Mouse (Mus musculus): ENCODE data around the gene Mvb12a. TPM values are rescaled to one million over a fixed set of nuclear protein-coding genes. Genes with fewer than 3 reads are reported as not detected.

Gene Mvb12a
- total RNA-seq, 2 experiments from 2014 or later: 22.5 to 24.8 TPM

DNA sequence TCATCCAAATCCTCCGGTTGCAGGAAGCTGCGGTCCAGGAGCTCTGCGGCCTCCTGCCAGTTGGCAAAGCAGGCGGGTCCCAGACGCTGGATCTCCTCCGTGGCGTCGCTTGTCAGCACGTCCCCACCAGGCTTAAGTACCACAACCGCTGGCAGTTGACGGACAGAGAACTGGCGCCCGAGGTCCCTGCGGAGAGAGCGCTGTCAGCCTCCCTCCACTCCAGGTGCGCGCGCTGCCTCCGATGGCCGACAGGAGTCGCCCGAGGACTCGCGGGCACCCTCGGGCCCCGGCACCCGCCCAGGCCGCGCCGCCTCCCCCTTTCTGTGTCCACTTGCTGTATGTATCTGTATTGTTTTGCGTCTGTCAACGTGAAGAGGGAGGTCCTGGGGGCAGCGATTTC, 20.0 kb downstream of the Mvb12a start:
- DNase-seq (ENCODE audit: low spot score): peak; percentile 84

DNA sequence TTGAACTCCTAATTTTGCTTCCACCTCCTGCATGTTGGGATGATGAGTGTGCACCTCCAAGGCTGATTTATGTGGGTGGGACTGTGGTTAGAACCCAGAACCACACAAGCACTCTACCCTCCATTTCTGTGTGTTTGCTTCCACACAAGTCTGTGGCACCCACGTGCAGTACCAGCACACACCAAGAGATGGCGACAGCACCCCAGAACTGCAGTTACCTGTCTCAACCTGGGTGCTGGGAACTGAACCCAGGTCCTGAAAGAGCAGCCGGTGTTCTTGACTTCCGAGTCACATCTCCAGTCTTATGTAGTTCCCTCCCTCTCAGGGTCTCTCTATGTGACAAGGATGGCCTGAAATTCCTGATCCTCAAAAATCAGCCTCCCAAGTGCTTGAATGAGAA, 21.3 kb downstream of the Mvb12a start:
- no peak for DNase-seq (ENCODE audit: low spot score)

DNA sequence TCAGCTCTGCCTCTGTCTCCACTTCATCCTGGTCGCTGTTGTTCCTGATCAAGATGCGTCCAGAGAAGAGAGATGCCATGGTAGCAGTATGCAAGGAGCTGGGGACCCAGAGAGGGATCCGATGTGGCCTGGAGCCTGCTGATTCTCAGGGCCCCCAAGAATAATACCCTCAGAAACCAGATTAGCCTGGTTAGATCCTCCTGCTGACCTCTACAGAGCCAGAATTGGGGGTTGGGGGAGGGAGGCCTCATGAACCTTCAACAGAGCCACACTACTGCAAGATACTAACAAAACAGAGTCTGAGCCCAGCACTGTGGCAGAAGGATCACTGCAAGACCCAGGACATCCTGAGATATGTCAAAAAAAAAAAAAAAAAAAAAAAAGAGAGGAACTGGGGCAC, 23.8 kb downstream of the Mvb12a start, which contains the start of gene Nxnl1:
Nxnl1 (minus strand) TSS at position 101 of the 400 bp plus-strand sequence.
- DNase-seq (ENCODE audit: low spot score): no peak

DNA sequence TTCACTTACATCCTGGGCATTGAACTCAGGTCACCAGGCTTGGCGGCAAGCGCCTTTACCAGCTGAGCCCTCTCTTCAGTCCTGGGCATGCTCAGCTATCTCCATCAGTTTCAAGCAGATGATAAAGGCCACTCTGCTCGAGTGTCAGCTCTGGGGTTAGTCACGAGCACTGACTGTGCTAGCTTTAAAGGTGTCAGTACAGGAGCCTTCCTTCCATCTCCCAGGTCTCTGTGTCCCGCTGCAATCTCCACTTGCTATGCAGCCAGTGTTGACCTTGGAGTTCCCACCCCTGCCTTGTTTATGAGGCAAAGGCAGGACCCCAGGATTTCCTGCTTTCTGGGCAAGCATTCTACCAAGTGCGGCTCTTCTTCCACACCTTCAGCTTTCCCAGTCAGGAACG, 24.9 kb downstream of the Mvb12a start:
- no peak for DNase-seq (ENCODE audit: low spot score)

DNA sequence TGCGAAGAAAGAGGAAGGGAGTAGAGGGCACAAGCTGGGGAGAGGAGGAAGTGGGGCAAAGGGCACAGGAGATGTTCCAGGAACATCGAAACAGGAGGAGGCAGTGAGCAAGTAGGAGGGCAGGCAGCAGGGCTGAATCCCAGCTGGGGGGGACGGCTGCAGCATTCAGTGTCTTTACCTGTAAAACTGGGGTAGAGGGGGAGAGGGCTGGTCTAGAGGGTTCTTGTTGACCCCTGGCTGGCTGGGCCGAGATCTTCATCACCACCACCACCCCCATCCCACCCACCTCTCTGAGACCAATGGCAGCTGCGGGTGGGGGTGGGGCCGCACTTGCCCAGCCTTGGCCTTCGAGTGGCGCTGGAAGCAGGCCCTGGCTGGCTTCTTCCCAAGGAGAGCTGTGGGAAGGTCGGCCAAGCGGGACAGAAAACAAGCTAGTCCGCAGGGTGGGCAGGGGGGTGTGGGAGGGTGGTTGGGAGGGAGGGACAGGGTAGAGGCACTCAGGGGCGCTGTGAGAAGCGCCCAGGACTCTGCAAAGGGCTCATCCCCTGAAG, 25.7 kb downstream of the Mvb12a start, which contains the start of gene Slc27a1:
Slc27a1 (plus strand) TSS at position 496 of the 551 bp plus-strand sequence.
- peak; percentile 81 for DNase-seq (ENCODE audit: low spot score)

DNA sequence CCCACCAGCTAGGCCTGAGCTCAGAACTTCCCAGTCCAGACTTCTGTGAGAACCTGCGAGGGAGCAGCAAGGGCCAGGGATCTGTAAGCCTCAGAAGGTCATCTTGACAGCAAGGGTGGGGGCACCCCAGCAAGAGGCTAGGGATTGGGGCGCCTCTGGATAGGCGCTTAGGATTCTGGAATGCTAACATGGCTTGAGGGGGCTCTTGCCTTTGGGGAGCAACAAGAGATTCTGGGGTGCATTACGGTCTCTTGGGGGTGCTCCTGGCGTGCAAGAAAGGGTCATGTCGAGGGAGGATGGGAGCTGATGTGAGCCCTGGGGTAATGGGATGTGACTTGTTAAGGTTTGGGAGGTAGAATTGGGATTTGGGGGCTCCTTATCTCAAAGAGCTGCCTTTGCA, 26.2 kb downstream of the Mvb12a start:
- peak; percentile 22 for DNase-seq (ENCODE audit: low spot score)

DNA sequence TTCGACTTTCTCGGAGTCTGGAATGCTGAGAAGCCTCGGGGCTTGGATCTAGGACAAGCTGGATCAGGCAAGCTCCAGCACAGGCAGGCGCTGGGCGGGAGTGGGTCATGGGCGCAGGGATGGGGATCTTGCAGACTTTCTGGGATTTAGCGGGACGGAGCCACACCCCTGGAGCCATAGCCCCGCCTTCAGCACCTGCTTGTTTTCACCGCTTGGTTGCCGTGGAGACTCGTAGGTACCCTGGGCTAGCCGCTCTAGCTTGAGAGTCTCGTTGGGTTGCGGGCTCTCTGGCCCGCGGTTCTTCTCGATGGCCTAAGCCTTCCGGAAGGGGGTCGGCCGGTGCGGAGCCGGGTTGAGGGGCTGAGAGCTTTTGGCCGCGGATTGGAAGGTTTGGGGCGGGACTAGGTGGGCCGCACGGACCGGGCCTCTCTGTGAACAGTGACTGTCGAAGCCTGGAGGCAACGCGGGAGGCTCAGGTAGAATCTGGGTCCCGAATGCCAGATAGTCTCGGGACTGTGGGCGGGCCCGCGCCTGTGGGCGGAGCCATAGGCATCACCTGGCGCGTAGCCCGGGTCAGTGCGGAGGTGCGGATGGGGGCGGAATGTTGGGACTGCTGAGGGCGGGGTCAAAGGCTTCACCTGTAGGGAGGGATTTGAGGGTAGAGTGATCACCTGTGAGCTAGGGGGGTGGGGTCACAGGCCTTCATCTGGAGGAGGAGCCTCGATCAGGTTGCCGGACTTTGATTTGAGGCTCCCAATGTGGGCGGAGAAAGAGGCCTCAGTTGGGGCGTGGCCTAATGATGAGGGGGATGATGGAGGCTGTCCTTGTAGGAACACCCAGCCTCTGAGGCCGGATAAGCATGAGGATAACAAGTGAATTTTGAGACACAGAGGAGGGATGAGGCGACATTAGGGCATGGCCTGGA, 26.9 kb downstream of the Mvb12a start:
- peak; percentile 90 for DNase-seq (ENCODE audit: low spot score)

DNA sequence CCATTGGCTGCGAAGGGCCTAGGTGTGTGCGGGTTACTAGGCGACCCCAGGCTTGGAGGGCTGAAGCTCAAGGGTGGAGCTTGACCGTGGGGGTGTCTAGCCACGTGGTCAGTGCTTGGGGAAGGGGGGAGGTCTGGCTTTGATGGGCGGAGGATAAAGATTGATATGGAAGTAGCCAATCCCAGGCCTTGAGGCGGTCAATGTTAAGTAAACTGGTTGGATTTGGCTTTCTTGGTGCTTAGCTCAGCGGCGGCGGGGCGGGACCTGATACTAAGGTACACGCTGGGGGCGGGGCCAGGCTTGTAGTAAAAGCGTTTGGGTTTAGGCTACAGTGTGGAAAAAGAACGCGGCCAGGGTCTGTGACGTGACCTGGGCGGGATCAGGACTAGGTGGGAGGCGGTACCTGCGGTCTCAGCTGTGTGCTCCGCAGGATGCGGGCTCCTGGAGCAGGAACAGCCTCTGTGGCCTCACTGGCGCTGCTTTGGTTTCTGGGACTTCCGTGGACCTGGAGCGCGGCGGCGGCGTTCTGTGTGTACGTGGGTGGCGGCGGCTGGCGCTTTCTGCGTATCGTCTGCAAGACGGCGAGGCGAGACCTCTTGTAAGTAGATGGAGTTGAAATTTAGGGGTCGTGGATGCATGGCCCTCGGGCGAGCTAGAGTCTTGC, 27.7 kb downstream of the Mvb12a start:
- peak; percentile 89 for DNase-seq (ENCODE audit: low spot score)

DNA sequence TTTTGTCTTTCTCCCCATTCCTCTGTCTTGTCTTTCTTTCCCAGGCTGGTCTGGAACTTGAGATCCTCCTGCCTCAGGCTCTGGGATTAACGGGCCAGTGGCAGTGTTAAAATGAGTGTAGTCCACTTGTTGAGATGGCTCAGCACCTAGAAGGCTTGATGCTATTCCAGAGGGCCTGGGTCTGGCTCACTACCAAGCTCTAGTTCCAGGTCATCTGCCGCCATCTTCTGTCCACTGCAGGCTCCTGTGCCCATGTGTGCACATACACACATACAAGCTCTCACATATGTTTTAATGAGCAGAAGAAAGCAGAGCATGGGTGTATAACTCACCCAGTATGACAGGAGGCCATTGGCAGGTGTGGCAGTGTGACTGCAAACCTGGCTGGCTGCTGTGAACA, 29.4 kb downstream of the Mvb12a start:
- DNase-seq (ENCODE audit: low spot score): no peak

DNA sequence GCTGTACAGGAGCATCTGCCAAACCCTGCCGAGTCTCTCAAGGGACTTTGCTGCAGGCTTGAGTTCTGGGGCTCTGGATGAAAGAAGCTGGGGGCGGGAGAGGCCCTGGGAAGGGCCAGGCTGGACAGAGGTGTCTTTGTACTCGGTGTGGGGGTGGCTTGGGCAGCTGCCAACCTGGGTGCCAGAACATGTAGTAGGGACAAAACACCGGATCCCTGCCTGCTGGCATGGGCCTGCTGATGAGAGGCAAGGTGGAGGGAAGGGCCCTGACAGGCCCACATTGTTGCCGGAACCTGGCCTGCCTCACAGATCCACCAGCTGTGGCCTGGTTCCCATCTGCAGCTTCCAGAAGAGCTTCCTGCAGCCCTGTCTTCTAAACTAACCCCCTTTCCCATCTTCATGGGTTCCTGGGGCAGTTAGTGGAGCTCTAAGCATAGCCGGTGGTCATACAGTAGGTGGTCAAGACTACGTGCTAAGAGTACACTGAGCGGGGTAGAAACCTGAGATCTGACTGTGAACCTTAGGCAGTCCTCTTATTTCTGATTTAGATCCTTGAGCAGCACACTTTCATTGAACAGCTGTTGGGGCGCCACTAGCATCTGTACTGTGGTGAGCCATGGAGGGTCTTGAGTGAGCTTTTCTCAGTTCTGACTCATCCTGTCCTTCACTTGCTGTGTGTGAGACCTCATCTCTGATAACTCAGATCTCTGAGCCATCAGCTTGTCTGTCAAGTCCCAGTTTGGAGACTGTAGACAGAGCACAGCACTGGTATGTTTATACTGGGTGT, 30.3 kb downstream of the Mvb12a start:
- no peak for DNase-seq (ENCODE audit: low spot score)

DNA sequence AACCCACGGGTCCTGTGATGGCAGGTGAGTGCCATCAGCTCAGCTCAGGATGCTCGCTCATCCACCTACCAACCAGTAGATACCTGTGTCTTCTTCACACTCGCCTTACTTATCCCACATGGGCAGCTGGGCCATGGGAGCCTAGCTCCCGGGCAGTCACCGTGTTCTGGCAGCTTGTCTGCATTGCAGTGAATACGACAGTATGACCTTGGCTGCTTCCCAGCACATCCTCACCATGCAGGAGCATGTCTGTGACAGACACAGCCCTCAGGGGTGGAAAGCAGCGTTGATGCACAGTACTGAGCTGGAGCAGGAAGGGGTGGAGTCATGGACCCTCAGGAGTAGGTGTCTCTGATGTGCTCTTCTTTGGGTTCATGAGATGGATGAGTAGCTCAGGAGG, 31.7 kb downstream of the Mvb12a start:
- DNase-seq (ENCODE audit: low spot score): no peak

DNA sequence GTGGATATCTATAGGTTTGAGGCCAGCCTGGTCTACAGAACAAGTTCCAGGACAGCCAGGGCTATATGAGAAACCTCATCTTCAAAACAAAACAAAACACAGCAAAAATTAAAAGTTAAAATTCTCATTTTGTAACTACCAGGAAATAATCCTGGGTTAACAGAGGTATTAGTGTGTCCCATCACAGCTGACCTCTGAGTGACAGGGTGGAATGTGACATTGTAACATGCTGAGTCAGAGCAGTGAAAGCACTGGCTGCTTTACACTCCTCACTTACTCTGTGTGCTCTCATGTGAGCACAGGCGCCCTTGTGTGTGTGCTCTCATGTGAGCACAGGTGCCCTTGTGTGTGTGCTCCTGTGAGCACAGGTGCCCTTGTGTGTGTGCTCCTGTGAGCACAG, 32.3 kb downstream of the Mvb12a start:
- no peak for DNase-seq (ENCODE audit: low spot score)

DNA sequence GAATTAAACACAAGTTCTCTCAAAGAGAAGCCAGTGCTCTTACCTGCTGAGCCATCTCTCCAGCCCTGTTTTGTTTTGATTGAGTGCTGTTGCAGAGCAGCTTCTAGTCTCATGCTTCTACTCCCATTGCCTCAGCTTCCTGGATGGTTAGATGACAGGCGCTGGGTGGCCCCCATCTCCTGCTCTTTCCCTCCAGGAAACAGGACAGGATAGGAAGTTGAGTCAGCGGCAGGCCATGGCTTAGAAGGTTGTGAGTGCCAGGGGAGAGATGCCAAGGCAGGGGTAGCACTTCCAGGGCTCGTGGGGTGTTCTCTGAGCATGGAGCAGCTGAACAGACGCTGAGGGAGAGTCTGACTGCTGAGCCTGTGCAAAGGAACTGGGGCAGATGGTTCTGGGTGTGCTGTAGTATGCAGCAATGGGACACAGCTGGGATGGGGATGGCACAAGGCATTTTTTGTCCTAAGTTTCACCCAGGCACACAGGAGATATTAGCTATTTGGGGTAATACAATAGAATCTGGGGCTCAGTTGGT, 35.2 kb downstream of the Mvb12a start:
- DNase-seq (ENCODE audit: low spot score): no peak

DNA sequence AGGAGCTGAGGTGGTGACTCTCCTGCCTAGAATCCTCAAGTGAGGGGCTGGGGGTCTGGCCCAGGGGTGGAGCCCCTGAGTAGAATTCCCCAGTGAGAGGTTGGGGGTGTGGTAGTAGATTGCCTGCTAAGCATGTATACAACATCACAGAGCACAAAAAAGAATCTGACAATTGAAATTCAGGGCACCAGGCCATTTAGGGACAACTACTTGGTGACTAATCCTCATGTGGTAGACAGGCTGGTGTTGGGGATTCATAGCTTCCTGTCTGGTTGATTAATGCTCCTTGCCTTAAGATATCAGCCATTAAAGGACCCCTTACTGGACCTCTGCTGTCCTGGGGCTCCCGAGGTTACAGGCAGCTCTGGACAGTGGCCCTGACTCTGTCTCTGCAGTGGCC, 36.3 kb downstream of the Mvb12a start:
- no peak for DNase-seq (ENCODE audit: low spot score)

DNA sequence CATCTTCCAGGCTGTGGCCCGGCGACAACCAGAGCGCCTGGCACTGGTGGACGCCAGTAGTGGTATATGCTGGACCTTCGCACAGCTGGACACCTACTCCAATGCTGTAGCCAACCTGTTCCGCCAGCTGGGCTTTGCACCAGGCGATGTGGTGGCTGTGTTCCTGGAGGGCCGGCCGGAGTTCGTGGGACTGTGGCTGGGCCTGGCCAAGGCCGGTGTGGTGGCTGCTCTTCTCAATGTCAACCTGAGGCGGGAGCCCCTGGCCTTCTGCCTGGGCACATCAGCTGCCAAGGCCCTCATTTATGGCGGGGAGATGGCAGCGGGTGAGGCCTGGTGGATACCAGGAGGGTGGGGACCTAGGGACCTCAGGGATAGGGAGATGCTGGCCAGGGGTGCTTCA, 36.8 kb downstream of the Mvb12a start:
- peak; percentile 77 for DNase-seq (ENCODE audit: low spot score)

DNA sequence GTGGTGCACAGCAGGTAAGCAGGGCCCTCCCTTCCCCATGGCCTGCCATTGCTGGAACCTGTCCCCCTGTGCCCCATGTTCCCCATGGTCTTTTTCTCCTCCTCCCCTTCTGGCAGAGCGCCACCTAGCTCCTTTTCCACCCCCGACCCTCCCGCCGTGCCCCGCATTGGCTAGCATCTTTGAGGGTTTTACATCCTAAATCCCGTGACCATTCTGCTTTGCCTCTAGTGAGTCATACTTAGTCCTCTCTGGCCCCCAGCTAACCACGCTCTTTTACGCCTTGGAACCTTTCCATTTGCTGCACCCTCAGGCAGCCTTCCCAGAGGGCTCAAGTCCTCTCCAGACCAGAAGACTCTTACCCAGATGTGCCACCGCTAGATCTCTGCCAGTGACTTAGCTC, 37.5 kb downstream of the Mvb12a start:
- DNase-seq (ENCODE audit: low spot score): no peak

DNA sequence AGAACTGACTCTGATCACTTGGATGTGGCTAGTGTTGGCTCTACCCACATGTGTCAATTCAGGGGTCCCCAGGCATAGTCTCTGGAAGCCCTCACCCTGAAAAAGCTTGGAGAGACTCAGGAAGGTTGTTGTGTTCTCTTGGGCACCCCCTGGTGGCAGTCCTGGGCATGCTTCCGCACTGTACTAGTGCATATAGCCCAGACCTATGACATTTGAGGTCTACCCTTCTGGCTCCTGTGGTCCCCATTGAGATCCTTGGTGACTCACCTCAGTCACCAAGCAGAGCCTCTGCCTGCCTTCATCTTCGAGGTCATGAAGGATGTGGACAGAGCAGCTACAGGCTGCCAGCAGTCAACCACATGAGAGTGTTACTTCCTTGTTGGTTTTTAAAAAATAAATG, 44.2 kb downstream of the Mvb12a start:
- no peak for DNase-seq (ENCODE audit: low spot score)

DNA sequence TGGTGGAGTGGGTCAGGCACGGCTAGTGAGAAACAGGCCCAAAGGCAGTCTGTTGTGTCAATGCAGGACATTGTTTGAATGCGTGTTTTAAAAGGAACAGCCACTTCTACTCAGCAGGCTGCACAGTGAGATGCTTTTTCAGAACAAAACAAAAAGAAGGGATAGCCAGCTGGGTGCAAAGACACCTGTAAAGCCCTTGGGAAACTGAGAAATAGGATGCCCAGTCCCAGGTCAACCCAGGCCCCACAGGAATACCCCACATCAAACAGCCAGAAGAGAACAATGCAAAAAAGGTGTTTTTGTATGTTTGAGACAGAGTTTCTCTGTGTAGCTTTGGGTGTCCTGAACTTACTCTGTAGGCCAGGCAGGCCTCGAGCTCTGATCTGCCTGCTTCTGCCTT, 46.0 kb downstream of the Mvb12a start:
- no peak for DNase-seq (ENCODE audit: low spot score)

DNA sequence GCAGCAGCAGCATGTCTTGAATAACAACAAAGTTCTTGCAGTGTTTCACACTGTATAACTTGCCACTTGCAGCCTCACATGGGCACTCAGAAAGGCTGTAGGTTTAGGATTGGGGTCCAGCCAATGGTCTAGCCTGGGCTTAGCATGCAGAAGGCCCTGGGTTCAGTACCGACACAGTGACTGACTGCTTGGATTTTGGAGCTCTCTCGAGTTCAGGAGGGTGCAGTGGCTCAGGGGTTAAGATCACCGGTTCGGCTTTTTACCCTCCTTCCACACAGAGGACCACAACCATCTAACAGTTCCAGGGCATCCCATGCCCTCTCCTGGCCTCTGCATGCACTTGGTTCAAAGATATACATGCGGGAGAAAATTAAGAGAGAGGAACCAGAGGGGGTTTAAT, 48.3 kb downstream of the Mvb12a start:
- no peak for DNase-seq (ENCODE audit: low spot score)

DNA sequence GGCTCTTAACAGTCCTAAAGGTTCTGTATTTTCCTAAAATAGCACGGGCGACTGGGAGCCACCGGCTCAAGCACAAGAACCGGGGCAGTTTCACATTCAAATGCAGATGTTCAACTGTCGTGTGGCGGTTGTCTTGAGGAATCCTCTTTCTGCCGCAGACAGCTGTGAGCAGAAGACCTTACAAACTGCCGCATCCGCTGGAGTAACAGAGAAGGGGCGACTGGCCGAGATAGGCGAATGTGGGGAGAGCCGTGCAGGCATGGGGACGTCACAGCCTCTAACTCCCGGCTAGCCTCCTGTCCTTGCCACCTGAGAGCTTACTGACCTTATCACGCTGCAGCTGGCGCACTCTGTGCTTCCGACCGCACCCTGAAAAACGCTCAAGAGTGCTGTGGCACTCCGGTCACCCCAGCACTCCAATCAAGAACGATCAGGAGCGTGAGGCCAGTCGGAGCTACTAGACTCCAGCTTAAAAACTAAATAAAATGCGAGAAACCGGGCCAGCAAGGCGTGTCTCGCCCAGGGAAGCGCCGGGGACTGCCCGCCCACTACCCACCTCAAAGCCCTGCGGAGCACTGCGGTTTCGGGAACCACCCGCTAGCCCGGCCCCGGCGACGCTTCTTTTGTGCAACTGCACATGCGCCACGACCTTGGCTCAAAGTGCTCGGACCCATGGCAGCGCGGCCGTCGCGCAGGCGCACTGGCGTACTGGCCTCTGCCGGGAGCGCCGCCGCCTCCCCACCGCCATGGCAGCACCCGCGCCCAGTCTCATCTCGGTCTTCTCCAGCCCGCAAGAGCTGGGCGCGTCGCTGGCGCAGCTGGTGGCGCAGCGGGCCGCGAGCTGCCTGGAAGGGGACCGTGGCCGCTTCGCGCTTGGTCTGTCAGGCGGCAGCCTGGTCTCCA, 49.0 kb downstream of the Mvb12a start, which contains the start of gene Pgls:
Pgls (plus strand) TSS at position 706 of the 903 bp plus-strand sequence.
- peak; percentile 94 for DNase-seq (ENCODE audit: low spot score)

All from gastrocnemius, adult 18-20 months (tissue).